ENCODE assay signal across 9 mouse cellular contexts in the genomic region with DNA sequence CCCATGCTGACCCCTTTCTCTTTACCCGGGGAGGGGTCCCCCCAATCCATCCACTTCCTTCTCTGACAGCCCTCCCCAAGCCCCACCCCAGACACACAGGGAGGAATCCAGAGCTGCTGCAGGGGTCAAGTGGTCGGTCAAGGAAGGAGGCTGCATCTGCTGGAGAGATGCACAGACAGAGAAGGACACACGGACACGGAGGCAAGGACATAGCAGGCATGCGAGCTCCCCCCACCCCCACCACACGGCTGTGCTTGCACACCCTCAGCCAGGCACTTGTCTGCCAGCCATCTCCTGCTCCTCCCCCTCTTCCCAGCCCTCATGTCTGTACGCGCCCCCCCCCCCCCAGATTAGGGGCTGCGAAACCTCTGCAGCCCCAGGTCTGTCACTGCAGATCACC. TPM values are rescaled to one million over a fixed set of nuclear protein-coding genes. Genes with fewer than 3 reads are reported as not detected.
DNase-seq lines count a peak whose midpoint lies in the region; ATAC-seq lines count a peak whose summit lies in the region.
"Had no signal": no experiment of that assay in that cellular context is flagged by ENCODE, and none has a peak within 500 bp of the region (broad histone marks: within the 10 kb centered on the region; RNA-seq: fewer than 3 reads in every experiment).

No protein-coding gene starts in this region.

- no peaks in the 10 kb centered on the region for H3K9me3 ChIP-seq in kidney, embryonic 15.5 days (replicated peaks)
- no peaks in the 10 kb centered on the region for H3K9me3 ChIP-seq in forebrain, embryonic 15.5 days
- no peaks in the 10 kb centered on the region for H3K9me3 ChIP-seq in midbrain, embryonic 12.5 days

- H3K4me3 ChIP-seq in kidney, embryonic 15.5 days (replicated peaks) = 0 out of 2 replicates have a peak overlapping the region, but pooled peaks have one; percentile 41
- peak overlapping the region; percentile 84 for H3K4me3 ChIP-seq in forebrain, embryonic 15.5 days
- H3K4me3 ChIP-seq in midbrain, embryonic 12.5 days = peak overlapping the region; percentile 58

- no peak for ATAC-seq in kidney, embryonic 15.5 days (replicated peaks; ENCODE audit: low FRiP score)
- no peak for ATAC-seq in forebrain, embryonic 15.5 days (replicated peaks)
- ATAC-seq in midbrain, embryonic 12.5 days (ENCODE audit: low FRiP score, low read depth) = no peak

- H3K27ac ChIP-seq in kidney, embryonic 15.5 days = no peak overlapping the region
- peak overlapping the region; percentile 92 for H3K27ac ChIP-seq in forebrain, embryonic 15.5 days (replicated peaks)
- 0 out of 2 replicates have a peak overlapping the region, but pooled peaks have one; percentile 94 for H3K27ac ChIP-seq in midbrain, embryonic 12.5 days (replicated peaks)
- H3K27ac ChIP-seq: kidney, postnatal 0 days had no signal

- no peak overlapping the region for H3K4me2 ChIP-seq in kidney, embryonic 15.5 days
- H3K4me2 ChIP-seq in forebrain, embryonic 15.5 days (replicated peaks) = peak overlapping the region; percentile 87
- H3K4me2 ChIP-seq in midbrain, embryonic 12.5 days (replicated peaks) = peak overlapping the region; percentile 77

- H3K36me3 ChIP-seq in kidney, embryonic 15.5 days = no peaks in the 10 kb centered on the region
- peaks cover 12% of the 10 kb centered on the region; the same call in 1 of the 2 replicates for H3K36me3 ChIP-seq in forebrain, embryonic 15.5 days
- H3K36me3 ChIP-seq in midbrain, embryonic 12.5 days = peaks cover 8% of the 10 kb centered on the region

- H3K4me1 ChIP-seq in kidney, embryonic 15.5 days = peaks cover 10% of the 10 kb centered on the region
- peaks cover 71% of the 10 kb centered on the region for H3K4me1 ChIP-seq in forebrain, embryonic 15.5 days
- H3K4me1 ChIP-seq in midbrain, embryonic 12.5 days = peaks cover 68% of the 10 kb centered on the region

- 34% methylated on average over 9 of the region's 9 CpGs for WGBS in kidney, embryonic 15.5 days
- WGBS in forebrain, embryonic 15.5 days = 26% methylated on average over 9 of the region's 9 CpGs
- 45% methylated on average over 6 of the region's 9 CpGs for WGBS in midbrain, embryonic 12.5 days

- no peak for DNase-seq in kidney, postnatal 25 days
- peak; percentile 68 for DNase-seq in cerebellum, adult 9-11 months
- no peak for DNase-seq in gastrocnemius, postnatal 10 days
- DNase-seq in ovary, postnatal 14 days (ENCODE audit: low spot score) = no peak
- DNase-seq in embryo, embryonic 10 days (ENCODE audit: low spot score) = no peak

- peaks cover 64% of the 10 kb centered on the region for H3K27me3 ChIP-seq in kidney, embryonic 15.5 days
- peaks cover 3% of the 10 kb centered on the region; the same call in 1 of the 2 replicates for H3K27me3 ChIP-seq in forebrain, embryonic 15.5 days
- peaks cover 64% of the 10 kb centered on the region for H3K27me3 ChIP-seq in midbrain, embryonic 12.5 days

- no peak overlapping the region for H3K9ac ChIP-seq in kidney, embryonic 15.5 days
- H3K9ac ChIP-seq in forebrain, embryonic 15.5 days (replicated peaks) = peak overlapping the region; percentile 91
- H3K9ac ChIP-seq in midbrain, embryonic 12.5 days (replicated peaks) = peak overlapping the region; percentile 75

RNA-seq across cellular contexts. Expression of a gene that starts 1.0 kb away (rescaled TPM):
- polyA plus RNA-seq in kidney, embryonic 15.5 days (2015; fragmentation: Nextera tagmentation; extraction: Ambion mirVana) = 0.68 and 2.1 TPM in 2 replicates
- 181 and 191 TPM in 2 replicates for polyA plus RNA-seq in forebrain, embryonic 15.5 days (2015; fragmentation: Nextera tagmentation; extraction: Ambion mirVana)
- 77.8 and 86.3 TPM in 2 replicates for polyA plus RNA-seq in midbrain, embryonic 12.5 days (2016; fragmentation: Nextera tagmentation; extraction: Ambion mirVana)
- 1 to 10 TPM; 1.9 to 4.0 TPM for total RNA-seq in gastrocnemius, postnatal 10 days (2021)

RNA-seq across cellular contexts. Expression of a gene that starts 32.3 kb away (rescaled TPM):
- polyA plus RNA-seq in kidney, embryonic 15.5 days (2015; fragmentation: Nextera tagmentation; extraction: Ambion mirVana) = 143 and 153 TPM in 2 replicates
- polyA plus RNA-seq in forebrain, embryonic 15.5 days (2015; fragmentation: Nextera tagmentation; extraction: Ambion mirVana) = 195 and 196 TPM in 2 replicates
- 111 and 118 TPM in 2 replicates for polyA plus RNA-seq in midbrain, embryonic 12.5 days (2016; fragmentation: Nextera tagmentation; extraction: Ambion mirVana)
- total RNA-seq in gastrocnemius, postnatal 10 days (2021) = 100 to 1,000 TPM; 163 to 166 TPM

Comparison
In these comparisons a context has a peak if more than half of its experiments do, and no peak if none do; other contexts are left out.
1. RNA of a gene that starts 1.0 kb away (polyA plus RNA-seq): 181 to 191 TPM in forebrain, embryonic 15.5 days and 77.8 to 86.3 TPM in midbrain, embryonic 12.5 days; 0.68 to 2.1 TPM in kidney, embryonic 15.5 days; every median in the first group is over 10 times any median in the second.
2. Peak in every context shown above with its lines, with median percentiles within 50 percentile points of each other: H3K4me3 ChIP-seq.